Mouse (Mus musculus): ENCODE results near the gene Gadd45a. TPM values are rescaled to one million over a fixed set of nuclear protein-coding genes. Genes with fewer than 3 reads are reported as not detected.
"Not testable (repeated sequence)": the region's sequence is repeated elsewhere in the genome, so short reads cannot be mapped to it uniquely, and the experiment has no call there.

Gadd45a gene
- polyA plus RNA-seq, 1 experiment from 2014 or later: 70.7 TPM

- Histone ChIP-seq H3K27me3 (ENCODE audit: insufficient read depth, low read length) (no peaks in the 10 kb centered on the region), H3K36me3 (ENCODE audit: insufficient read depth, low read length) (no peaks in the 10 kb centered on the region), H3K27ac (no peak overlapping the region), H3K4me2 (ENCODE audit: low read length) (no peak overlapping the region), H3K4me3 (replicated peaks; ENCODE audit: low read depth, low read length) (no peak overlapping the region), H3K4me1 (replicated peaks; ENCODE audit: insufficient read depth, low read length) (no peaks in the 10 kb centered on the region), H3K9ac (ENCODE audit: low read depth, low read length) (no peak overlapping the region), H3K9me3 (replicated peaks; ENCODE audit: low read length) (no peaks in the 10 kb centered on the region)
- DNase-seq (ENCODE audit: low spot score) (no peak), ATAC-seq (replicated peaks; ENCODE audit: low FRiP score, low read depth) (no peak)
- no peak for TF ChIP-seq CTCF (IDR thresholded peaks at IDR 0.05; ENCODE audit: low read depth)
- 53% methylated on average over 4 of the region's 4 CpGs for WGBS
Observed at GRCm38 (mm10) chr6:67040904-67041410, 3.7 kb upstream of the Gadd45a start.

DNA sequence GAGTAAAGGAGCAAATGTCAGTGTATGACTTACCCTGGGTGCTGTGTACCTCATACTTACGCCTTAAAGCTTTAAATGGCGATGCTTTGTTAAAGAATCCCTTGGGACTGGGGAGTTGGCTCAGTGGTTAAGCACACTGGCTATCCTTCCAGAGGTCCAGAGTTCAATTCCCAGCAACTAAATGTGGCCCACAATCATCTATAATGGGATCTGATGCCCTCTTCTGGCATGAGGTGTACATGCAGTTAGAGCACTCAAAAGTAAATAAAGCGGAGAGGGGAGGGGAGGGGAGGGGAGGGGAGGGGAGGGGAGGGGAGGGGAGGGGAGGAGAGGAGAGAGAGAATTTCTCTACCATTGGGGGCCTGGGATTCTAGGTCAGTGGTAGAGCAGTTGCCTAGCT is 1.7 kb upstream of the Gadd45a start:
- ATAC-seq (replicated peaks; ENCODE audit: low FRiP score, low read depth) (no peak), DNase-seq (ENCODE audit: low spot score) (no peak)
- Histone ChIP-seq H3K27me3 (ENCODE audit: insufficient read depth, low read length) (no peaks in the 10 kb centered on the region), H3K9me3 (replicated peaks; ENCODE audit: low read length) (no peaks in the 10 kb centered on the region), H3K27ac (no peak overlapping the region), H3K36me3 (ENCODE audit: insufficient read depth, low read length) (no peaks in the 10 kb centered on the region), H3K4me3 (replicated peaks; ENCODE audit: low read depth, low read length) (no peak overlapping the region), H3K9ac (ENCODE audit: low read depth, low read length) (no peak overlapping the region), H3K4me1 (replicated peaks; ENCODE audit: insufficient read depth, low read length) (no peaks in the 10 kb centered on the region), H3K4me2 (ENCODE audit: low read length) (no peak overlapping the region)
- peak; percentile 22; the same call in 1 of the 2 replicates for TF ChIP-seq CTCF (IDR thresholded peaks at IDR 0.05; ENCODE audit: low read depth)
- WGBS: 97% methylated on average over 2 of the region's 3 CpGs

DNA sequence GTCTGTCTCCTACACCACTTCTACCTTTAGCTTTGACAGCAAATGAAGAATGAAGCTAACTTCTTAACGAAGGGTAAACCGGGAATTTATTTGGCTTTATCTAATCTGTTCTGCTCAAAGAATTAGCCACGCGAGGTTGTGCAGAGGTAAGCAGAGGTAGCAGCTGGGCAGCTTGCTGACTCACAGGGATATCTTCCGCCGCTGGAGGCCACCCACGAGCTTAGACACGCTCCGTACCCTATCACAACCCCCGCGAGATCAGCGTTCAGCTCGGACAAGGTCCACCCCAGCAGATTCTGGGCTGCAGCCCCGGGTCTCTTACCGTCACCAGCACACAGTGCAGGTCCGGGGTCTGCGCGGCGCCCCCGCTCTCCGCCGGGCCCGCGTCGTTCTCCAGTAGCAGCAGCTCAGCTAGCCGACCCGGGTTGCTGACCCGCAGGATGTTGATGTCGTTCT is 873 bp downstream of the Gadd45a start:
- H3K4me2 ChIP-seq (ENCODE audit: low read length): peak overlapping the region; percentile 68
- ATAC-seq (replicated peaks; ENCODE audit: low FRiP score, low read depth) (peak; percentile 77), DNase-seq (ENCODE audit: low spot score) (peak; percentile 96)
- peak overlapping the region; percentile 95 for H3K27ac ChIP-seq
- no peaks in the 10 kb centered on the region for H3K36me3 ChIP-seq (ENCODE audit: insufficient read depth, low read length)
- H3K9me3 ChIP-seq (replicated peaks; ENCODE audit: low read length): no peaks in the 10 kb centered on the region
- H3K4me1 ChIP-seq (replicated peaks; ENCODE audit: insufficient read depth, low read length): no peaks in the 10 kb centered on the region
- under 1% methylated on average over 29 of the region's 29 CpGs for WGBS
- peak overlapping the region; percentile 80 for H3K9ac ChIP-seq (ENCODE audit: low read depth, low read length)
- no peaks in the 10 kb centered on the region for H3K27me3 ChIP-seq (ENCODE audit: insufficient read depth, low read length)
- peak overlapping the region; percentile 64 for H3K4me3 ChIP-seq (replicated peaks; ENCODE audit: low read depth, low read length)
- peak; percentile 76 for TF ChIP-seq CTCF (IDR thresholded peaks at IDR 0.05; ENCODE audit: low read depth)

DNA sequence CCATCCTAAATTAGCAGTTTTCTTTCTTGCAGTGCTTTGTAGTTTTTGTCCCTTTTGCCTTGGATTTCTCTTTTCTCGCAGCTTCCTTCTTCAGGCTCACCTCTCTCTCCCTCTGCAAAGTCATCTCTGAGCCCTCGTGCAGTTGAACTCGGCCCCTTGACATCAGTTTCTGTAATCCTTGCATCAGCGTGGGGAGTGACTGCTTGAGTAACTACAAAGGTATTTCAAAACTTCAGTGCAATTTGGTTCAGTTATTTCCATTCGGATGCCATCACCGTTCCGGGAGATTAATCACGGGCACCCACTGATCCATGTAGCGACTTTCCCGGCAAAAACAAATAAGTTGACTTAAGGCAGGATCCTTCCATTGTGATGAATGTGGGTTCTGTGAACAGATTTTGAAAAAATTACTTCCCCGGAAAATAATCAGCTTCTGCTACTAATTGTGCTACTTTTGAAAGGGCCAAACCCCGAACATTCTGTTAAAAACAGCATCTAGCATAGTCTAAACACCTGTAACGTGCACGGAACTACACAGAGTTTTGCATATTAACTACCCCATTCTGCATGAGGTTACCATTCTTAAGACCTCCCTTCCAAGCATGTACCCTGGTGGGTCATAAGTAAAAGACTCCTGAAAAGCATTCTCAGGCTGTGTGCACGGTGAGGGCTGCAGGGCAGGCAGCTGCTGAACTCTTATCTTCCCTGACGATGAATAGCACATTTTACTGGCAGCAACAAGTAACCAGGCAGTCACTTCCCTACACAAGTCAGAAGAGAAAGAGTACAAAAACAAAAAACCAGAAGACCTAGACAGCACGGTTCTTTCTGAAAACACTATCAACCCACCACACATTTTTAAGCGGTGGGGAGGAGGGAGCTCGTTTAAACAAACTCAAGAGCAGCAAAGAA is 1.6 kb downstream of the Gadd45a start:
- 13% methylated on average over 19 of the region's 19 CpGs for WGBS
- Histone ChIP-seq H3K27me3 (ENCODE audit: insufficient read depth, low read length) (no peaks in the 10 kb centered on the region), H3K9ac (ENCODE audit: low read depth, low read length) (peak overlapping the region; percentile 80), H3K4me1 (replicated peaks; ENCODE audit: insufficient read depth, low read length) (no peaks in the 10 kb centered on the region), H3K4me2 (ENCODE audit: low read length) (peak overlapping the region; percentile 68), H3K9me3 (replicated peaks; ENCODE audit: low read length) (no peaks in the 10 kb centered on the region), H3K4me3 (replicated peaks; ENCODE audit: low read depth, low read length) (peak overlapping the region; percentile 64), H3K27ac (peak overlapping the region; percentile 95), H3K36me3 (ENCODE audit: insufficient read depth, low read length) (no peaks in the 10 kb centered on the region)
- ATAC-seq (replicated peaks; ENCODE audit: low FRiP score, low read depth) (no peak), DNase-seq (ENCODE audit: low spot score) (peak; percentile 74)
- no peak for TF ChIP-seq CTCF (IDR thresholded peaks at IDR 0.05; ENCODE audit: low read depth)

DNA sequence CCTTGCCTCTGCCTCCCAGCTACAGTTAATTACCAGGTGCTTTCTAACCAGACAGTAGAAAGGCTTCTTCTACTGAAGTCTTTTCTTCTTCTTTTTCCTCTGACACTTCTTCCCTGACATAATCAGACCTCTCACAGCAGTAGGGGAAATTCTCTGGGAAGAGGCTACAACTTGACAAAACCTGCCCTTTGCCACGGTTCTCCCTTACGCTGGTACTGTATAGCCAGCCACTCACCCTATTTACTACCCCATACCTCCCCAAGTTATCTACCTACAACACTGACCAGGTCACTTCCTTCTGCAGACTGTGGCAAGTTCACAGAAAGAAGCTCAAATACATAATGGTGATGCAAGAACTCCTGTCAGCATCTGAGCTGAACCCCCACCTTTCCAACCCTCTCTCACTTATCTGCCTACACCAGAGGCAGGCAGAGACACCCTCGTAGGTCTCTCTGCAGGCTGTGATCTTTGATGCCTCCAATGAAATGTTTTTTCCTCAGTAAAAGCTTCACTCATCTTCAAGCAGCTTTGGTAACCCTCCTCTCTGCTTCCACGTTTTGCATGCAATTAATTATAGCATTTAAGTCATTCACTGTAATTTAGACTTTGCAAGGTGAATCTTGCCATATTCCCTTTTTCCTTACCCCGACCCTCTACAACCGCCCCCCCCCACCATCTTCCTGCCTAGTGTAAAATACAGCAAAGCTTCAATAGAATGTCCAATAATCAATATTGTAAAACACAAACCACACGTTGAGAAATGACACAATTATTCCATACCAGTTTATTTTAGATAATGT is 2.7 kb downstream of the Gadd45a start:
- Histone ChIP-seq H3K36me3 (ENCODE audit: insufficient read depth, low read length) (no peaks in the 10 kb centered on the region), H3K4me2 (ENCODE audit: low read length) (peak overlapping the region; percentile 25), H3K27me3 (ENCODE audit: insufficient read depth, low read length) (no peaks in the 10 kb centered on the region), H3K9me3 (replicated peaks; ENCODE audit: low read length) (no peaks in the 10 kb centered on the region), H3K4me3 (replicated peaks; ENCODE audit: low read depth, low read length) (no peak overlapping the region; the same call in 1 of the 2 replicates), H3K4me1 (replicated peaks; ENCODE audit: insufficient read depth, low read length) (no peaks in the 10 kb centered on the region), H3K27ac (no peak overlapping the region), H3K9ac (ENCODE audit: low read depth, low read length) (no peak overlapping the region)
- 58% methylated on average over 7 of the region's 7 CpGs for WGBS
- no peak for TF ChIP-seq CTCF (IDR thresholded peaks at IDR 0.05; ENCODE audit: low read depth)
- no peak for DNase-seq (ENCODE audit: low spot score)
- no peak for ATAC-seq (replicated peaks; ENCODE audit: low FRiP score, low read depth)

DNA sequence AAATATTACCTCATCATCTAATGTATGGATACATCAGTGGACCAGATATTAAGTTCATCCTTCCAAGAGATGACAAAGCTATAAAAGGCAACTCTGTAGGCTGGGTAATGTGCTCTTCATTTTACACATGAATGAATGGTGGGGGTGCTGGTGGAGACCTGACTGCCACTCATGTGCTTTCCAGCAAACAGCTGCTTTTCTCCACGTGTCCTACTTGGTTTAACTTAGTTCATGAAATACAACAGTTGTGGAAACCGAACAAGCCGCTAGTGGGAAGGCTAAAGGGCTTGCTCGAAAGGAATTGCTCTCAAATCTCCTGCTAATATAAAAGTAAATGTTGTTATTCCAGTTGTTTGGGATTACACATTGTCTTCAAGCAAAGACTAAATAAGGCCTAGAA is 3.7 kb downstream of the Gadd45a start:
- H3K4me1 ChIP-seq (replicated peaks; ENCODE audit: insufficient read depth, low read length): no peaks in the 10 kb centered on the region
- no peak for TF ChIP-seq CTCF (IDR thresholded peaks at IDR 0.05; ENCODE audit: low read depth)

DNA sequence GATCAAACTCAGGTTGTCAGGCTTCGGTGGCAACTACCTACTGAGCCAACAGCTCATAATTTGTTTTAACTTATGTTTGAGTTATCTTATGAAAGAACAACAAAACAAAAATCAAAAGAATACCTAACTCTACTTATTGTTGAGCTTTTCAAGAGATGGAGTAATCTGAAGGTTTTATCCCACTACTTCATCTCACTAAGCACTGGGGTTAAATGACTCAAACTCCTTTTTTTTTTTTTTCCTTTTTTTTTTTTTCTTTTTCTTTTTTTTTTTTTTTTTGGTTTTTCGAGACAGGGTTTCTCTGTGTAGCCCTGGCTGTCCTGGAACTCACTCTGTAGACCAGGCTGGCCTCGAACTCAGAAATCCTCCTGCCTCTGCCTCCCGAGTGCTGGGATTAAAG is 4.3 kb downstream of the Gadd45a start:
- not testable (repeated sequence) for H3K27me3 ChIP-seq (ENCODE audit: insufficient read depth, low read length); H3K9ac ChIP-seq (ENCODE audit: low read depth, low read length); ATAC-seq (replicated peaks; ENCODE audit: low FRiP score, low read depth); H3K4me3 ChIP-seq (replicated peaks; ENCODE audit: low read depth, low read length); H3K4me2 ChIP-seq (ENCODE audit: low read length); H3K9me3 ChIP-seq (replicated peaks; ENCODE audit: low read length); H3K4me1 ChIP-seq (replicated peaks; ENCODE audit: insufficient read depth, low read length); H3K36me3 ChIP-seq (ENCODE audit: insufficient read depth, low read length); DNase-seq (ENCODE audit: low spot score); H3K27ac ChIP-seq
- WGBS: 83% methylated on average over 4 of the region's 4 CpGs

More for the DNA sequence above, 3.7 kb downstream of the Gadd45a start:
- Histone ChIP-seq H3K9me3 (replicated peaks; ENCODE audit: low read length) (no peaks in the 10 kb centered on the region), H3K4me2 (ENCODE audit: low read length) (no peak overlapping the region), H3K9ac (ENCODE audit: low read depth, low read length) (no peak overlapping the region), H3K4me3 (replicated peaks; ENCODE audit: low read depth, low read length) (no peak overlapping the region), H3K27me3 (ENCODE audit: insufficient read depth, low read length) (no peaks in the 10 kb centered on the region), H3K27ac (no peak overlapping the region), H3K36me3 (ENCODE audit: insufficient read depth, low read length) (no peaks in the 10 kb centered on the region)
- ATAC-seq (replicated peaks; ENCODE audit: low FRiP score, low read depth) (no peak), DNase-seq (ENCODE audit: low spot score) (no peak)
- 69% methylated on average over 4 of the region's 4 CpGs for WGBS

DNA sequence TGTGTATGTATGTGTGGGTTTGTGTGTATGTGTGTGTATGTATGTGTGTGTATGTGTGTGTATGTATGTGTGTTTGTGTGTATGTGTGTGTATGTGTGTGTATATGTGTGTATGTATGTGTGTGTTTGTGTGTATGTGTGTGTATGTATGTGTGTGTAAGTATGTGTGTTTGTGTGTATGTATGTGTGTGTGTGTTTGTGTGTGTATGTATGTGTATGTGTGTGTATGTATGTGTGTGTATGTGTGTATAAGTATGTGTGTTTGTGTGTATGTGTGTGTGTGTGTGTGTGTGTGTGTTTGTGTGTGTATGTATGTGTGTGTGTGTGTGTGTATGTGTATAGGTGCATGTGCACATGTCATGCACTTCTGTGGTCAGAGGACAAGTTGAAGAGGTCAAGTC is 4.7 kb downstream of the Gadd45a start:
- not testable (repeated sequence) for DNase-seq (ENCODE audit: low spot score); H3K4me2 ChIP-seq (ENCODE audit: low read length); H3K36me3 ChIP-seq (ENCODE audit: insufficient read depth, low read length); H3K9me3 ChIP-seq (replicated peaks; ENCODE audit: low read length); H3K27ac ChIP-seq; H3K4me3 ChIP-seq (replicated peaks; ENCODE audit: low read depth, low read length); ATAC-seq (replicated peaks; ENCODE audit: low FRiP score, low read depth); H3K9ac ChIP-seq (ENCODE audit: low read depth, low read length); H3K27me3 ChIP-seq (ENCODE audit: insufficient read depth, low read length); H3K4me1 ChIP-seq (replicated peaks; ENCODE audit: insufficient read depth, low read length)
